24 mouse cellular contexts compared by ENCODE assay signal in genomic region chr16:58536076-58536475, GRCm38 (mm10). TPM values are rescaled to one million over a fixed set of nuclear protein-coding genes. Genes with fewer than 3 reads are reported as not detected.
DNase-seq lines count a peak whose midpoint lies in the region; ATAC-seq and TF ChIP-seq lines count a peak whose summit lies in the region.
"Had no signal": no experiment of that assay in that cellular context is flagged by ENCODE, and none has a peak within 500 bp of the region (broad histone marks: within the 10 kb centered on the region; RNA-seq: fewer than 3 reads in every experiment).

No protein-coding gene starts in this region.

- H3K4me3 ChIP-seq in gastrocnemius, adult 2 months: no peak overlapping the region
- no peak overlapping the region for H3K4me3 ChIP-seq in liver, embryonic 13.5 days (replicated peaks)
- H3K4me3 ChIP-seq in liver, postnatal 0 days (ENCODE audit: low read depth, low read length): no peak overlapping the region
- H3K4me3 ChIP-seq: embryonic facial prominence, embryonic 10.5 days; embryonic facial prominence, embryonic 12.5 days; forebrain, embryonic 13.5 days; forebrain, embryonic 15.5 days had no signal

- no peak for TF ChIP-seq CTCF in gastrocnemius, adult 2 months (IDR thresholded peaks at IDR 0.05)
- TF ChIP-seq CTCF in liver, postnatal 0 days (IDR thresholded peaks at IDR 0.05; ENCODE audit: low read depth): no peak

- no peak overlapping the region for H3K9ac ChIP-seq in liver, embryonic 13.5 days
- no peak overlapping the region for H3K9ac ChIP-seq in liver, postnatal 0 days (replicated peaks)
- H3K9ac ChIP-seq: embryonic facial prominence, embryonic 12.5 days; forebrain, embryonic 13.5 days; forebrain, embryonic 15.5 days; forebrain, postnatal 0 days had no signal

- H3K4me1 ChIP-seq in liver, embryonic 13.5 days (replicated peaks): peaks cover 69% of the 10 kb centered on the region
- peaks cover 22% of the 10 kb centered on the region for H3K4me1 ChIP-seq in liver, postnatal 0 days (ENCODE audit: insufficient read depth)
- H3K4me1 ChIP-seq: embryonic facial prominence, embryonic 12.5 days; forebrain, embryonic 13.5 days; forebrain, embryonic 15.5 days had no signal

- no peaks in the 10 kb centered on the region for H3K36me3 ChIP-seq in liver, embryonic 13.5 days
- no peaks in the 10 kb centered on the region for H3K36me3 ChIP-seq in liver, postnatal 0 days (replicated peaks; ENCODE audit: insufficient read depth, low read length)
- H3K36me3 ChIP-seq: embryonic facial prominence, embryonic 10.5 days; embryonic facial prominence, embryonic 12.5 days; forebrain, embryonic 15.5 days; G1E had no signal

- no peak for DNase-seq in gastrocnemius, adult 2 months
- no peak for DNase-seq in gastrocnemius, postnatal 14 days
- DNase-seq in liver, embryonic 13.5 days: no peak
- no peak for DNase-seq in liver, postnatal 0 days
- peak; percentile 89 for DNase-seq in adipocyte (ENCODE audit: low spot score)
- DNase-seq: adrenal gland, adult 2 months; adrenal gland, postnatal 10 days; adrenal gland, postnatal 25 days; B cell, adult 2 months; cerebellum, adult 11 months; cerebellum, adult 2 months; cerebellum, adult 9-10 months; cerebellum, postnatal 10 days; cerebellum, postnatal 25 days; forebrain, postnatal 0 days had no signal

- H3K4me2 ChIP-seq in liver, embryonic 13.5 days: no peak overlapping the region
- no peak overlapping the region for H3K4me2 ChIP-seq in liver, postnatal 0 days (ENCODE audit: low read depth, low read length)
- H3K4me2 ChIP-seq: embryonic facial prominence, embryonic 12.5 days; forebrain, embryonic 13.5 days; forebrain, embryonic 15.5 days had no signal

- H3K9me3 ChIP-seq in liver, embryonic 13.5 days (replicated peaks): no peaks in the 10 kb centered on the region
- H3K9me3 ChIP-seq in liver, postnatal 0 days (ENCODE audit: low read length): no peaks in the 10 kb centered on the region
- H3K9me3 ChIP-seq: embryonic facial prominence, embryonic 10.5 days; embryonic facial prominence, embryonic 12.5 days; forebrain, embryonic 13.5 days; forebrain, embryonic 15.5 days; G1E had no signal

- peak overlapping the region; percentile 16; the same call in 1 of the 2 replicates for H3K27ac ChIP-seq in gastrocnemius, adult 2 months
- 0 out of 2 replicates have a peak overlapping the region, but pooled peaks have one; percentile 39 for H3K27ac ChIP-seq in liver, embryonic 13.5 days
- H3K27ac ChIP-seq in liver, postnatal 0 days (ENCODE audit: low read depth): no peak overlapping the region
- H3K27ac ChIP-seq: embryonic facial prominence, embryonic 10.5 days; embryonic facial prominence, embryonic 12.5 days; forebrain, embryonic 13.5 days; forebrain, embryonic 15.5 days had no signal

- ATAC-seq in liver, embryonic 13.5 days (ENCODE audit: low read depth): no peak
- ATAC-seq in liver, postnatal 0 days: no peak
- ATAC-seq: activated CD4-positive, CD25-positive, alpha-beta regulatory T cell, adult 4 months; CD4-positive, CD25-positive, alpha-beta regulatory T cell, adult 4 months; forebrain, embryonic 13.5 days; forebrain, embryonic 15.5 days; forebrain, postnatal 0 days; Patski had no signal

- intact Hi-C loops in gastrocnemius, adult 2 months (cut with DNase I): loop anchor here (5.0 kb wide), 1 partner anchor 61 kb away; no protein-coding TSS in a partner anchor
- intact Hi-C loops in gastrocnemius, postnatal 14 days (cut with DNase I; ENCODE audit: low total_unique reads): no loop called here

- WGBS in liver, embryonic 13.5 days (ENCODE audit: insufficient replicate concordance): 72% methylated on average over 2 of the region's 2 CpGs
- WGBS in liver, postnatal 0 days (ENCODE audit: insufficient replicate concordance): 66% methylated on average over 2 of the region's 2 CpGs

- TF ChIP-seq EP300 in liver, postnatal 0 days (IDR thresholded peaks at IDR 0.05; ENCODE audit: low read depth): no peak

- no peaks in the 10 kb centered on the region for H3K27me3 ChIP-seq in liver, embryonic 13.5 days
- H3K27me3 ChIP-seq in liver, postnatal 0 days (ENCODE audit: insufficient read depth, low read length): no peaks in the 10 kb centered on the region
- H3K27me3 ChIP-seq: CH12.LX; embryonic facial prominence, embryonic 12.5 days; forebrain, embryonic 13.5 days; forebrain, embryonic 15.5 days; Patski had no signal

RNA-seq across cellular contexts. Expression of gene St3gal6, which starts 12.0 kb away (rescaled TPM):
- total RNA-seq in gastrocnemius, adult 2 months (2021): 100 to 1,000 TPM; 140 to 170 TPM
- 10 to 100 TPM; 45.5 to 50.0 TPM for total RNA-seq in gastrocnemius, postnatal 14 days (2021)
- 43.5 and 47.6 TPM in 2 replicates for polyA plus RNA-seq in liver, embryonic 13.5 days (2015; fragmentation: Nextera tagmentation; extraction: Ambion mirVana)
- 11.8 and 16.8 TPM in 2 replicates for polyA plus RNA-seq in liver, postnatal 0 days (2015; fragmentation: Nextera tagmentation; extraction: Ambion mirVana)
